Mouse (Mus musculus): Measurements from ENCODE around the gene Rap1a. TPM values are rescaled to one million over a fixed set of nuclear protein-coding genes. Genes with fewer than 3 reads are reported as not detected.

Rap1a gene
- total and polyA plus RNA-seq, 3 experiments: 32.3 to 64.5 TPM; not detected in 1

DNA sequence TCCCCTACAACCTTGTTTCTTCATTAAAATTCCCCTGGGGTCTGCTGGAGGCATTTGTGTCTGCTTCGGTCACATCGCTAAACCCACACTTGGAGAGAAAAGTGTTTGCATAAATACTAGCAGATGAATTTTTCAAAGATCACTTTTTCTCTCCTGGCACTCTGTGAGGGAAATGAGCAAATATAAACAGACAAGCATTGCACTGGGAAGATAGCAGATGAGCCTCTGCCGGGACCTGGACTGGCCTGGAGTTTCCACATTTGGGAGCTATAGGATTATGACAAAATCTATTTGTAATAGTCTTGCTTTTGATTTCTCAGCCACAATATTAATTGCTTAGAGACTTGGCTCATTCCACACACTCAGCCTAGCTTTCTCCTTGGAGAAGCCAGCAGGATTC is 19.1 kb upstream of the Rap1a start:
- peaks cover 15 to 35% of the 10 kb centered on the region in 2 experiments for H3K4me1 ChIP-seq (ENCODE audit: control insufficient read depth in 1 of 2, insufficient read depth in 2 of 2, low read length in 2 of 2)
- H3K27me3 ChIP-seq (ENCODE audit: control insufficient read depth in 1 of 2, insufficient read depth in 2 of 2, low read length in 2 of 2): no peaks in the 10 kb centered on the region
- no peaks in the 10 kb centered on the region for H3K9me3 ChIP-seq (replicated peaks; ENCODE audit: insufficient read depth, low read length)
- no peak for DNase-seq (ENCODE audit: low read depth, low spot score)
- no peak overlapping the region for H3K4me3 ChIP-seq (ENCODE audit: control insufficient read depth in 1 of 2, insufficient read depth in 1 of 2, low read depth in 2 of 2, low read length in 2 of 2)
- no peak for TF ChIP-seq SMC3 (IDR thresholded peaks at IDR 0.05; ENCODE audit: low read depth, low read length)
- TF ChIP-seq NRF1 (IDR thresholded peaks at IDR 0.05; ENCODE audit: insufficient read depth, low read depth, low read length, poor library complexity, severe bottlenecking): no peak
- TF ChIP-seq HCFC1 (IDR thresholded peaks at IDR 0.05; ENCODE audit: low read depth, low read length): no peak
- TF ChIP-seq KAT2A (conservative IDR thresholded peaks at IDR 0.05; ENCODE audit: low read depth, low read length): no peak
- no peak for TF ChIP-seq MAFK (IDR thresholded peaks at IDR 0.05; ENCODE audit: borderline replicate concordance, low read depth, low read length)
- TF ChIP-seq SIN3A (IDR thresholded peaks at IDR 0.05; ENCODE audit: low read length): no peak
- no peak overlapping the region for H3K9ac ChIP-seq (ENCODE audit: control insufficient read depth, low read depth, low read length, poor library complexity, severe bottlenecking)
- no peak overlapping the region for H3K27ac ChIP-seq (ENCODE audit: control insufficient read depth, low read depth, low read length)
- no peaks in the 10 kb centered on the region for H3K79me2 ChIP-seq (ENCODE audit: control insufficient read depth, insufficient read depth, low read length, poor library complexity)
- peaks cover 0 to 27% of the 10 kb centered on the region in 2 experiments; a peak in 2 of 4 replicates for H3K36me3 ChIP-seq (ENCODE audit: control insufficient read depth in 1 of 2, insufficient read depth in 2 of 2, low read length in 2 of 2)

GRCm38 (mm10) chr3:105818130-105819004 is 17.2 kb upstream of the Rap1a start:
- Histone ChIP-seq H3K9me3 (replicated peaks; ENCODE audit: insufficient read depth, low read length) (no peaks in the 10 kb centered on the region), H3K4me1 (ENCODE audit: control insufficient read depth in 1 of 2, insufficient read depth in 2 of 2, low read length in 2 of 2) (peaks cover 21 to 33% of the 10 kb centered on the region in 2 experiments), H3K9ac (ENCODE audit: control insufficient read depth, low read depth, low read length, poor library complexity, severe bottlenecking) (no peak overlapping the region), H3K27ac (ENCODE audit: control insufficient read depth, low read depth, low read length) (no peak overlapping the region), H3K4me3 (ENCODE audit: control insufficient read depth in 1 of 2, insufficient read depth in 1 of 2, low read depth in 2 of 2, low read length in 2 of 2) (no peak overlapping the region; a peak in 1 of 4 replicates), H3K27me3 (ENCODE audit: control insufficient read depth in 1 of 2, insufficient read depth in 2 of 2, low read length in 2 of 2) (no peaks in the 10 kb centered on the region), H3K36me3 (ENCODE audit: control insufficient read depth in 1 of 2, insufficient read depth in 2 of 2, low read length in 2 of 2) (peaks cover 0 to 28% of the 10 kb centered on the region in 2 experiments; a peak in 2 of 4 replicates), H3K79me2 (ENCODE audit: control insufficient read depth, insufficient read depth, low read length, poor library complexity) (no peaks in the 10 kb centered on the region)
- DNase-seq (ENCODE audit: low read depth, low spot score): peak; percentile 43
- TF ChIP-seq USF2 (IDR thresholded peaks at IDR 0.05; ENCODE audit: borderline replicate concordance in 1 of 2, insufficient read depth in 1 of 2, low read depth in 1 of 2, low read length in 2 of 2) (no peak), MYC (IDR thresholded peaks at IDR 0.05; ENCODE audit: low read depth, low read length) (no peak), MEF2A (IDR thresholded peaks at IDR 0.05; ENCODE audit: extremely low read depth, insufficient replicate concordance, low read depth, low read length, poor library complexity, severe bottlenecking) (no peak), RCOR1 (IDR thresholded peaks at IDR 0.05; ENCODE audit: low read depth, low read length) (no peak), TCF12 (IDR thresholded peaks at IDR 0.05; ENCODE audit: low read depth, low read length) (peak; percentile 39; the same call in 1 of the 2 replicates), GATA1 (IDR thresholded peaks at IDR 0.05; ENCODE audit: low read depth, low read length) (peak; percentile 69), KAT2A (conservative IDR thresholded peaks at IDR 0.05; ENCODE audit: low read depth, low read length) (no peak), GABPA (IDR thresholded peaks at IDR 0.05; ENCODE audit: low read depth, low read length) (no peak), MAFK (IDR thresholded peaks at IDR 0.05; ENCODE audit: borderline replicate concordance, low read depth, low read length) (no peak), USF1 (IDR thresholded peaks at IDR 0.05; ENCODE audit: low read depth, low read length) (no peak), ZKSCAN1 (IDR thresholded peaks at IDR 0.05; ENCODE audit: low read depth, low read length) (no peak), CTCF (IDR thresholded peaks at IDR 0.05 in 2 of 3, conservative IDR thresholded peaks at IDR 0.05 in 1 of 3; ENCODE audit: control insufficient read depth in 1 of 3, insufficient read depth in 1 of 3, low read depth in 2 of 3, low read length in 3 of 3, poor library complexity in 1 of 3, severe bottlenecking in 1 of 3) (no peak), SMC3 (IDR thresholded peaks at IDR 0.05; ENCODE audit: low read depth, low read length) (no peak), CHD1 (IDR thresholded peaks at IDR 0.05; ENCODE audit: low read depth, low read length) (no peak), MAX (IDR thresholded peaks at IDR 0.05; ENCODE audit: low read length) (no peak), EP300 (IDR thresholded peaks at IDR 0.05; ENCODE audit: low read depth in 1 of 2, low read length in 2 of 2) (peak in 1 of 2 experiments; percentile 46; a peak in 2 of 4 replicates), POLR2AphosphoS2 (IDR thresholded peaks at IDR 0.05; ENCODE audit: low read length) (no peak), MXI1 (IDR thresholded peaks at IDR 0.05; ENCODE audit: low read depth, low read length) (no peak), POLR2AphosphoS5 (IDR thresholded peaks at IDR 0.05; ENCODE audit: borderline replicate concordance, low read depth, low read length) (no peak), NELFE (IDR thresholded peaks at IDR 0.05; ENCODE audit: low read depth, low read length) (no peak), BHLHE40 (IDR thresholded peaks at IDR 0.05; ENCODE audit: borderline replicate concordance, low read depth, low read length) (no peak), JUND (IDR thresholded peaks at IDR 0.05; ENCODE audit: low read depth, low read length) (no peak), MYB (IDR thresholded peaks at IDR 0.05; ENCODE audit: low read depth, low read length) (no peak), RAD21 (IDR thresholded peaks at IDR 0.05; ENCODE audit: low read depth, low read length) (no peak), TAL1 (IDR thresholded peaks at IDR 0.05; ENCODE audit: low read length) (peak; percentile 35; the same call in 1 of the 2 replicates), ZC3H11A (IDR thresholded peaks at IDR 0.05; ENCODE audit: low read depth, low read length) (no peak)

Data from MEL (cell line).